Mouse (Mus musculus): ENCODE measurements around the gene Atp1b1. TPM values are rescaled to one million over a fixed set of nuclear protein-coding genes. Genes with fewer than 3 reads are reported as not detected.

Gene Atp1b1
- total RNA-seq, 2 experiments from 2014 or later = 1,876 to 1,908 TPM

GRCm38 (mm10) chr1:164441408-164441974 is 16.7 kb downstream of the Atp1b1 start:
- DNase-seq (ENCODE audit: low spot score in 2 of 2) = no peak

GRCm38 (mm10) chr1:164440708-164441407 is 17.3 kb downstream of the Atp1b1 start:
- no peak for DNase-seq (ENCODE audit: low spot score in 2 of 2)

GRCm38 (mm10) chr1:164440230-164440629 is 17.9 kb downstream of the Atp1b1 start:
- DNase-seq (ENCODE audit: low spot score in 2 of 2) = no peak

GRCm38 (mm10) chr1:164436749-164437148 is 21.4 kb downstream of the Atp1b1 start:
- peak in 1 of 2 experiments; percentile 8 for DNase-seq (ENCODE audit: low spot score in 2 of 2)

- peak in 1 of 2 experiments; percentile 10 for DNase-seq (ENCODE audit: low spot score in 2 of 2)
Observed at GRCm38 (mm10) chr1:164434049-164434448, 24.1 kb downstream of the Atp1b1 start.

- DNase-seq (ENCODE audit: low spot score in 2 of 2) = no peak
Observed at GRCm38 (mm10) chr1:164432649-164433048, 25.5 kb downstream of the Atp1b1 start.

- DNase-seq (ENCODE audit: low spot score in 2 of 2) = no peak
Observed at GRCm38 (mm10) chr1:164428644-164429043, 29.5 kb downstream of the Atp1b1 start.

GRCm38 (mm10) chr1:164427777-164428176 is 30.4 kb downstream of the Atp1b1 start:
- DNase-seq (ENCODE audit: low spot score in 2 of 2) = no peak

GRCm38 (mm10) chr1:164426227-164426626 is 31.9 kb downstream of the Atp1b1 start:
- DNase-seq (ENCODE audit: low spot score in 2 of 2) = no peak

GRCm38 (mm10) chr1:164420623-164421354 is 37.4 kb downstream of the Atp1b1 start:
- DNase-seq (ENCODE audit: low spot score in 2 of 2) = no peak

GRCm38 (mm10) chr1:164419401-164419800 is 38.8 kb downstream of the Atp1b1 start:
- no peak for DNase-seq (ENCODE audit: low spot score in 2 of 2)

- DNase-seq (ENCODE audit: low spot score in 2 of 2) = no peak
Observed at GRCm38 (mm10) chr1:164418320-164418719, 39.8 kb downstream of the Atp1b1 start.

- no peak for DNase-seq (ENCODE audit: low spot score in 2 of 2)
Observed at GRCm38 (mm10) chr1:164417604-164418003, 40.6 kb downstream of the Atp1b1 start.

GRCm38 (mm10) chr1:164416692-164417394 is 41.3 kb downstream of the Atp1b1 start:
- DNase-seq (ENCODE audit: low spot score in 2 of 2) = no peak

- no peak for DNase-seq (ENCODE audit: low spot score in 2 of 2)
Observed at GRCm38 (mm10) chr1:164415347-164415751, 42.8 kb downstream of the Atp1b1 start.

GRCm38 (mm10) chr1:164413608-164414007 is 44.5 kb downstream of the Atp1b1 start:
- DNase-seq (ENCODE audit: low spot score in 2 of 2) = no peak

- no peak for DNase-seq (ENCODE audit: low spot score in 2 of 2)
Observed at GRCm38 (mm10) chr1:164412906-164413305, 45.2 kb downstream of the Atp1b1 start.

- no peak for DNase-seq (ENCODE audit: low spot score in 2 of 2)
Observed at GRCm38 (mm10) chr1:164411306-164411705, 46.8 kb downstream of the Atp1b1 start.

GRCm38 (mm10) chr1:164408655-164409054 is 49.5 kb downstream of the Atp1b1 start:
- DNase-seq (ENCODE audit: low spot score in 2 of 2) = no peak

- DNase-seq (ENCODE audit: low spot score in 2 of 2) = no peak
Observed at GRCm38 (mm10) chr1:164406506-164406905, 51.6 kb downstream of the Atp1b1 start.

GRCm38 (mm10) chr1:164405385-164405802 is 52.8 kb downstream of the Atp1b1 start:
- no peak for DNase-seq (ENCODE audit: low spot score in 2 of 2)

- no peak for DNase-seq (ENCODE audit: low spot score in 2 of 2)
Observed at GRCm38 (mm10) chr1:164399578-164399977, 58.6 kb downstream of the Atp1b1 start.
